Mouse (Mus musculus): ENCODE results near the gene Hpf1.
A peak's percentile ranks its signal among the peaks of the same experiment; 100 is the strongest.

The Hpf1 gene

DNA sequence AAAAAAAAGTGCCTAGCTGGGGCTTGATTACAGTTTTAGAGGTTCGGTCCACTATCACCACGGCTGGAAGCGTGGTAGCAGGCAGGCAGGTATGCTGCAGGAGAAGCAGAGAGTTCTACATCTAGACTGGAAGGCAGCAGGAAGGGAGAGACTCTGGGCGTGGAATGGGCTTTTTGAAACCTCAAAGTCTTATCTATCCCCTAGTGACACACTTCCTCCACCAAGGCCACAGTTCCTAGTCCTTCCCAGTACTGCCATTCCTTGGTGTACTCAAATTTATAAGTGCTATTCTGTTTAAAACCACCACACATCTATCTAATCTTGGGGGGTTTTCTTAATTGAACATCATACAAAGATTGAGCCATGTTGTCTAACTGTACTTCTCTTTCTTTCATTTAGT, 1.5 kb downstream of the Hpf1 start:
- DNase-seq (ENCODE audit: low read depth, low spot score) = no peak

DNA sequence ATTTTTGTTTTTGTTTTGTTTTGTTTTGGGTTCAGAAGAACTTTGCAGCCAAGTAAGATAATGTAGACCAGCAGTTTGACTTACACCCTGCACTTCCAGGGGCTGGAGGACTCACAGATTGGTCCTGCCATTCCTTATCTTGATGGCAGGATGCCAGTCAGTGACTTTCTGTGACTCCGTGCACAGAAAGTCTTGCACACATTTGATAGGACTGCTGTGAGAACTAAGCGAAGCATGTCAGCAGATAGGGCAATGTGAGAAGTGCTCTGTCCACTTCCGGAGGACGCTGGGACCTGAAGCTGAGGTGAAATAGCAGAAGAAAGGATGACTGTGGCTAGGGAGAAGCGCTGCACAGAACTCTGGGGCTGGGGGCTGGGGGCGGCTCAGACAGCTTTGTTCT, 5.7 kb downstream of the Hpf1 start:
- DNase-seq (ENCODE audit: low read depth, low spot score) = no peak

- no peak for DNase-seq (ENCODE audit: low read depth, low spot score)
Measured at GRCm38 (mm10) chr8:60900147-60900546, 9.9 kb downstream of the Hpf1 start.

DNA sequence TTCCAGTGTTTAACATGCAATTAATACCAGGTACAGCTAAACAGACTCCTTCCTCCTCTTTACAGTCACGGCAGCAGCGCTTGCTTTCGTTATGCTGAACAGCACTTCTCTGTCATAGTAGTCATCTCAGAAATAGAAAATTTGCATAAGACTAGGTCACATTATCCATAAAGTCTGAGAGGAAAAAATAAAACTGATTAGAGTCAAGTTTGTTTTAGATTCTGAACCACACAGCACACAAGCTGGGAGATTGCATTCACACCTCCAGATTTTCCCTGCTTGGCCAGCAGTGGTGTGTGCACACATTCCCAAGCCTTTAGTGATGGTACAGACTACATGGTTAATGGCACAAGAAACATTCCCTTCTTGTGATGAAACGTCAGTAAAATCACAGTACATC, 21.9 kb downstream of the Hpf1 start:
- no peak for DNase-seq (ENCODE audit: low read depth, low spot score)

GRCm38 (mm10) chr8:60912554-60912953, 22.3 kb downstream of the Hpf1 start:
- peak; percentile 43 for DNase-seq (ENCODE audit: low read depth, low spot score)

DNA sequence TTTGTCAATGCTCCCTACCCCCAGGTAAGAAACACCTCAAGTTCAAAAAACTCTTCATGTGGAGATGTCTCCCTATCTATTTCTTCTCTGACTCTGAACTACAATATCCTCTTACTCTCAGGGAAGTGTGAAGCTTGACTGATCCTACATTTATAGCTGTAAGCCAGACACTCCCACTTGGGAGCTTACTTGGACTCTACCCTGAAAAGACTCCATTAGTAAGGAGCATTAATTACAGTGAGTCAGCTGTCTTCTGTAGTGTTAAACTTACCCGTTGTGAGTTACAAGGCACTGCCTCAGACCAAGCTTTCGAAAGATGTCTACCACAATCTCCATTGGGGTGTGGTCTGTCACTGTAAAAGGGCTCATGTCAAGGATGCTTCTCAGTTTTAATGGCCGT, 28.9 kb downstream of the Hpf1 start:
- DNase-seq (ENCODE audit: low read depth, low spot score) = no peak

DNA sequence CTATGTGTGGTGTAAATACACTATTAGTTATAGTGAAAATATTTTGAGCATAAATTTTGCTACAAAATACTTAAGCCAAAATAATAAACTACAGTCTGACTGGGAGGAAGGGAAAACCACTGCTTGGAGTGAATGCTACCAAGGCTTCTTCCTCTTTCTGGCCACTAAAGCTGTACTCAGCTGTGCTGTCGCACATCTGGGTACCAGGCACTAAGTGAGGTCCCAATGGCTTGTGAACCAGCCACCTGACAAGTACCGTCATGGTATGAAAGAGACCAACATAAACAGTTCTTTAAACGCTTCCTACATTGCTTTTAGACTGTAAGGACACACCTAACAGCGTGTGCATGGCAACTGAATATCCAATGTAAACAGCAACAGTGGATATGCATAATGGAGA, 30.0 kb downstream of the Hpf1 start:
- no peak for DNase-seq (ENCODE audit: low read depth, low spot score)

DNA sequence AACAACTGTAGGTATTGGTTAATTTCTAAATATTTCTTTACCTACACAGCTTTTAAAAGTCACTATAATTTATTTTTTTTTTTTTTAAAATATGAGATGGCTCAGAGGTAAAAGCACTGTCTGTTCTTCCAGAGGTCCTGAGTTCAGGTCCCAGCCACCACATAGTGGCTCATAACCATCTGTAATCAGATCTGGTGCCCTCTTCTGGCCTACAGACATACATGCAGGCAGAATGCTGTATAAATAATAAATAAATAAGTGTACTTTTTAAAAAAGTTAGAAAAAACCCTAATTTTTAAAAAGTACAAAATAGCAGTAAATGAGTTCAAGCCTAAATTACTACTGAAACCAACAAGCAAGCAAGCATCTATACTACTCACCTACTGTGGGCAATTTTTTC, 43.4 kb downstream of the Hpf1 start:
- peak; percentile 25 for DNase-seq (ENCODE audit: low read depth, low spot score)

DNA sequence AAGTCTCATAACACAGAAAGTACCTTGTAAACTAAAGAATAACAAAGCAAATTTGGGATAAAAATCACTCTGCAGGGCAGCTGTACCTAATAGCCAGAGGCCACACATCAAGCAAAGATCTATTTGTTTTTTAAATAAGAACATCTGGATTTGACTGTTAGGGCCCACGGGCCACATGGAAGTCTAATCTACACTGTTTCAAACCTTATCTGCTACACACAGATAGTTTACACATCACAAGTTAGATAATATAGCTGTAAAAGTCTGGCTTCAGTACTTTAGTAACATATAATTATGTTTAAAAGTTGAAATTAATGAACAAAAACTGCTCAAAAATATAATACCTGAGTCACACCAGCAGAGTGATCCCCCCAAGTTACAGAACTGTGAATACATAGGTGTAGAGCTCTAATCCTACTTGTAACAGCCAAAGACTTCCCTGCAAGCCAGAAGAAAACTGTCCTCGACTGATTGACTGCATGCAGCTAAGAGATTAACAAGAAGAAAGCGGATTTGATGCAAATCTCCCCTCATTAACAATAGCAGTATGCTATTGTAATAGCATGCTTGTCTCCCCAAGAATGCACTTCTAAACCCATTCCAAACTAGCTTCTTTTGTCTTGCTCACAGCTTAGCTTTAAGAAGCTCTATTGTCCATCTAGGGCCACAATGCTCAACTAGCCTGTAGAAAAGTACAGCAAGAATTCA, 48.7 kb downstream of the Hpf1 start:
- DNase-seq (ENCODE audit: low read depth, low spot score) = no peak

DNA sequence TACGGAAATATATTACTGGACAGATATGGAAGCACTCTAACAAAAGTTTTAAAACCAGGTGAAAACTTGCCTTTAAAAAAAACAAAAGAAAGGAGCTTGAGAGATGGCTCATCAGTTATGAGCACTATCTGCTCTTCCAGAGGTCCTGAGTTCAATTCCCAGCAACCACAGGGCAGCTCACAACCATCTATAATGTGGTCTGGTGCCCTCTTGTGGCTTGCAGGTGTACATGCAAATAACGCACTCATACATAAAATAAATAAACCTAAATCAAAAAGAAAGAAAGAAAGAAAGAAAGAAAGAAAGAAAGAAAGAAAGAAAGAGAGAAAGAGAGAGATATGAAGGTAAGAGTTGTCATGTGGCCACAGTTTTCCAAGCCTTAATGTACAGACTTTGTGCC, 52.6 kb downstream of the Hpf1 start:
- peak; percentile 35 for DNase-seq (ENCODE audit: low read depth, low spot score)

- no peak for DNase-seq (ENCODE audit: low read depth, low spot score)
Measured at GRCm38 (mm10) chr8:60947503-60947902, 57.3 kb downstream of the Hpf1 start.

- DNase-seq (ENCODE audit: low read depth, low spot score) = no peak
Measured at GRCm38 (mm10) chr8:60949859-60950258, 59.6 kb downstream of the Hpf1 start.

- no peak for DNase-seq (ENCODE audit: low read depth, low spot score)
Measured at GRCm38 (mm10) chr8:60951271-60951670, 61.1 kb downstream of the Hpf1 start.

DNA sequence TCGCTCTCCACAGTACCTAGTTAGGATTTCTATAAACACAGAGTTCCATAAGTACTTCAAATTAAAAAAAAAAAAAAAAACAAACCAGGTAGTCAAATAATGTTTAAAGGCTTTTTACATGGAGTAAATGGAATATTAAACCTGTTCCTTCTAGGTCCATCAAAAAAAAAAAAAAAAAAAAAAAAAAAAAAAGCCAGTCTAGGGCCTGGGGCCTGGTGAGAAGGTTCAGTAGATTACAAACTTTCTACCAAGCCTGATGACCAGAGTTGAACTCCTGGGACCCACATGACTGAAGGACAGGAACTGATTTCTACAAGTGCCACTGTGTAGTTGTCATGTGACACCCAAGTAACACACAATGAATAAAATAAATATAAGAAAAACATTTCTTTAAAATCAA, 61.5 kb downstream of the Hpf1 start:
- no peak for DNase-seq (ENCODE audit: low read depth, low spot score)

DNA sequence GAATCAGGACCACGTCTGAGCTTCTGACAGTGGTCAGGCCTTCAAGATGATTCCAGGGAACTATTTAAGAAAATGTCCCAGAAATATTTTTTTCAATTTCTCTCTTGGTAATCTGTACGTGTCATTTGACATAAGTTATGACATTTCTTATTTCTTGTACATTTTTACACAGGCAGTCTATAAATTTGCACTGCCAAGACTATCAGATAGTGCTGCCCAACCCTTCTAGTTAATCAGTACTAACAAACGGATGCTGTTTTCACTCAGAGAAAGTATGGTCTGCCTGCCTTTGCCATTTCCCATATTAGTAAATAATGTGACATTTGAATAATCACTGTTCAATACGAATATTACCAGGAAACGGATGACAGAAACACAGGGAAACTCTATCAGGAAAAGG, 62.6 kb downstream of the Hpf1 start:
- DNase-seq (ENCODE audit: low read depth, low spot score) = no peak

DNA sequence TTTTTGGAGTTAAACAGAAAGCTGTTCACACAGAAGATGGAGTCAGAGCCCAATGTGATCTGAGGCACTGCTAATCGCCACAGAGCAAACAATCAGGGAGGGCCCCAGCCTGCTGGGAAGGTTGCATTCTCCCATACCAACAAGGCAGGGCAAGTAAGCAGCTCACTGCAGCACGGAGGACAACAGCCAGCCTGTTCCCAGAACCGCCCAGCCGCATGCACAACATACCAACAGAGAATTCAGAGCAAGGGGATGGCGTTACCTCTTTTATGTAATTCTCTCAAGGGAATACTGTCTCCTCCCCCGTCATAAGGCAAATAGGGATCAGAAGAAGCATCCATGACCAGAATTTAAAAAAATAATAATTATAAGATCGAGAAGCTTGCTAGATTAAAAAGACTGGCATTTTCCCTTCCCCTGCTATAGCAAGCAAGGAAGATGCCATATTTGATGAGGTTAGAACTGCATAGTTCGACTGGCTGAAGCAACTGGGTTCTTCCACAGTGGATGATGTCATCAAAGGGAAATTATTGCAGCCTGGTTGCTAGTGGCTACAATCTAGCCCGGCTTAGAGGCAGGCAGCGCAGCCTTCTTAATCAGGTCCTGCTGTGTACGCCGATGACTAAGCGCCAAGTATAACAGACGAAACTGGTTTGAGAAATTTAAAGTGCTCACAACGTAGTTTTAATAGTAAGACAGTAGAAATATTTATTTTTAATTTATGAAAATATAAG, 64.2 kb downstream of the Hpf1 start:
- peak; percentile 83 for DNase-seq (ENCODE audit: low read depth, low spot score)

- no peak for DNase-seq (ENCODE audit: low read depth, low spot score)
Measured at GRCm38 (mm10) chr8:60956847-60957246, 66.6 kb downstream of the Hpf1 start.
